Mouse (Mus musculus): ENCODE measurements around the gene Gcnt3. TPM values are rescaled to one million over a fixed set of nuclear protein-coding genes. Genes with fewer than 3 reads are reported as not detected.

The Gcnt3 gene
- polyA plus RNA-seq, 1 experiment from 2014 or later, result not detected

DNA sequence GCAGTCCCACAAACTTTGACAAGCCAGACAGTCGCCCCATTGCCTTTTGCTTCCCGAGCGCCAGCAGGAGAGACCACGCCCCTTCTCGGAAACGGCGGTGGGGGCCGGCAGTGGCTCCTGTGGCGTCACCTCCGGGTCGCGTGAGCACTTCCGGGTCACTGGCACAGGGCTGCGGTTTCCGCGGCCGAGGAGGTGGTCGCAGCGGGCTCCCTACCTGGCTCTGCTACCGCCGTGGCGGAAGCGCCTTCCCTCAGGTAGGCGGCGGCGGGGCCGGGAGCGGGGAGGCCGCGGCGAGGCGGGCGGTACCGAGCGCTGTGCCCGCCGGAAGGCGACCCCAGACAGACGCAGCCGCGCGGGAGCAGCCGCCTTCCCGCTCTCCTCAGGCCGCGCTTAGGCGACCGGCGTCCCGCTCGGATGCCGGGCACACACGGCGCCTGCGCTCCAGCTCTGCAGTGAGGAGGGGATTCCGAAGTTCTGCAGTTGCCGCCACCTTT lies 25.4 kb downstream of the Gcnt3 start, which contains the start of gene Gtf2a2:
TSS of gene Gtf2a2 (plus strand) at position 143 of the 494 bp plus-strand sequence.
- no peaks in the 10 kb centered on the region for H3K9me3 ChIP-seq
- H3K4me3 ChIP-seq, result peak within 1 kb of the TSS; percentile 67
- H3K36me3 ChIP-seq, result peaks cover 31% of the 10 kb centered on the region
- peak within 1 kb of the TSS; percentile 65 for H3K4me2 ChIP-seq
- peak; percentile 98 for ATAC-seq (ENCODE audit: low read depth)
- peak within 1 kb of the TSS; percentile 90 for H3K27ac ChIP-seq (replicated peaks)
- H3K4me1 ChIP-seq (replicated peaks), result peaks cover 21% of the 10 kb centered on the region
- under 1% methylated on average over 56 of the region's 57 CpGs for WGBS
- H3K27me3 ChIP-seq, result no peaks in the 10 kb centered on the region
- H3K9ac ChIP-seq, result peak within 1 kb of the TSS; percentile 83

DNA sequence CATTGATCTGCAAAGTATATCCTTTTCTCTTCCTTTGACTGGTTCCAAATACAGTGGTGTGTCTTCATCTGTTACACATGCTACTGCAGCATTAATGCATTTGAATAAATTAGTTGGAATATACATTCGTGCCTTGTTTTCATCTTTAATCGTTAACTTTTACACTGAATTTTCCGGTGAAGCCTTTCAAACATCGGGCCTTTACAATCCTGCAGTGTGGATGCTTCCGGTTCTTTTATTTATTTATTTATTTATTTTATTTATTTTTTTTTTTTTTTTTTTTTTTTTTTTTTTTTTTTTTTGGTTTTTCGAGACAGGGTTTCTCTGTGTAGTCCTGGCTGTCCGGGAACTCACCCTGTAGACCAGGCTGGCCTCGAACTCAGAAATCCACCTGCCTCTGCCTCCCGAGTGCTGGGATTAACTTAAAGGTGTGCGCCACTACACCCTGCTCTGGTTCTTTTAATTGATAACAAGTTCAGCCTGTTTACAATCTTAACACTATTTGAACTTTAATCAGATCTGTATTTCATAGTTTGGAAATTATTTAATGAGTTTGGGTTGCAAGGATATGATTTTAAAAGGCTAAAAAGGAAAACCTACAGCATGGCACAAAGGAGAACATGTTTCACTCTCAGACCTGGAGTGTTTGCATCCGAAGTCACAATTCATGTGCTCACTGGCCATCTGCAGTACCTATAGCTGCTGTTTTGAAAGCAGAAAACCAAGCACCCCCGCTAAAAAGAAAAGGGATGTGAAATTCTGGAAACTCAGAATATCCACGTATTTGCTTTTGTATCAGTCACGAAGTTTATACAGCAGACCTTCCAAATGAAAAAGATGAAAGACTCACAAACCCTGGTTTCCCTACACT lies 26.1 kb downstream of the Gcnt3 start:
- 67% methylated on average over 14 of the region's 14 CpGs for WGBS
- peaks cover 35% of the 10 kb centered on the region for H3K36me3 ChIP-seq
- peak overlapping the region; percentile 67 for H3K4me3 ChIP-seq
- H3K9ac ChIP-seq, result peak overlapping the region; percentile 83
- H3K4me2 ChIP-seq, result peak overlapping the region; percentile 60
- no peaks in the 10 kb centered on the region for H3K27me3 ChIP-seq
- ATAC-seq (ENCODE audit: low read depth), result peak; percentile 42; the same call in 1 of the 2 replicates
- no peaks in the 10 kb centered on the region for H3K9me3 ChIP-seq
- H3K4me1 ChIP-seq (replicated peaks), result peaks cover 21% of the 10 kb centered on the region
- H3K27ac ChIP-seq (replicated peaks), result peak overlapping the region; percentile 69

DNA sequence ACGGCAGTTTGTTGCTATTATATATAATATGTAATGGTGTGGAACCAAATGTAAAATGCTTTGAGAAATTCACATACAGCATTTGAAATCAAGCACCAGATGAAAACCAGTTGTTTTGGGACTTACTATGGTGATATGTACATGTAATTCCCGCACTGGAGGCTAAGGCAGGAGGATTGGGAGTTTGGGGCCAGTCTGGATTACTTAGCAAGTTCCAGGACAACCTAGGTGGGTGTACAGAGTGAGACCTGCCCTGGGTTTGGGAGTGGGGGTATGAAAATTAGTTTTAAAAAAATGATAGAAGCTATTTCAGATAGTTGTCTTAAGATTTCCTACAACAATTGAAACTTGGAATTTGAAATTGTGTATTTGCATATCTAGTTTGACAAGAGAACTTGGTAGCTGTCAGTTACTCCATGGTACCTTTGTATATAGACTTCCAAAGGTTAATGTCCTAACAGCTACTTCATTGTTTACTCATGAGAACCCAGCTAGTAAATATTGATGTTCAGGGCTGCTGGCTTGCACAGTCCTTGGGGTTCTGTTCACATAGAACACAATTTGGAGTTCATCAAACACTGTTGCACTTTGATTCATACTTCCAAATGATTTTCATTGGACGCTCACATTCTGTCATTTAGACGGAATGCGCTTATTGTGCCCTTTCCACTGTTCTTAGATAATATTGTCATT lies 27.0 kb downstream of the Gcnt3 start:
- Histone ChIP-seq H3K36me3 (peaks cover 41% of the 10 kb centered on the region), H3K27me3 (no peaks in the 10 kb centered on the region), H3K9ac (no peak overlapping the region), H3K4me3 (no peak overlapping the region), H3K4me2 (no peak overlapping the region), H3K4me1 (replicated peaks) (peaks cover 21% of the 10 kb centered on the region), H3K9me3 (no peaks in the 10 kb centered on the region), H3K27ac (replicated peaks) (no peak overlapping the region)
- ATAC-seq (ENCODE audit: low read depth), result no peak
- WGBS, result 97% methylated on average over 5 of the region's 5 CpGs

DNA sequence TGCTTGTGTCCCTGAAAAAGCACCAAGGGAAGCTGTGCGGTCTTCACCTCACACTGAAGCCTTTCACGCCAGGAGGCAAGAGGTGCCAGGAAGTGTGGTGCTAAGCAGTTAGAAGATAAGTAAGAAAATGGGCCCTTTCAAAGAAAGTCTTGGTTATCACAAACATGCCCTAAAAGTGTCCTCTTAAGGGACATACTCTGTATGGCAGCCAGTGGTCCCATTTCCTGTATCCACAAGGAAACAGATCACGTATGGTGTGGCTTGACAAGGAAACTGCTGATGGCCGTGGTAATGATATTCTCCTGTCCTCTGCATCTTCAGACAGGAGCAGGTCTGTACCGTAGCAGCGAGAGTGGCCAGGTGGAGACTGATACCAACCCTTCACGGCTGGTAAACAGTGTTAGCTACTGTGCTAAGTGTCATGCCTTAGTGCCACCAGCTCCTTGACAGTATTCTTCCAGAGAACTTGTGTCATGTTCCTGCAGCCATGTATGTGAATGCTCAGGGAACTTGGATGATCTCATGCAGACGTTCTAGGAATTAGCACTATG lies 28.1 kb downstream of the Gcnt3 start:
- Histone ChIP-seq H3K4me3 (no peak overlapping the region), H3K27me3 (no peaks in the 10 kb centered on the region), H3K27ac (replicated peaks) (no peak overlapping the region), H3K9ac (no peak overlapping the region), H3K4me2 (no peak overlapping the region), H3K4me1 (replicated peaks) (peaks cover 21% of the 10 kb centered on the region), H3K9me3 (no peaks in the 10 kb centered on the region), H3K36me3 (peaks cover 50% of the 10 kb centered on the region)
- 91% methylated on average over 8 of the region's 8 CpGs for WGBS
- ATAC-seq (ENCODE audit: low read depth), result no peak

DNA sequence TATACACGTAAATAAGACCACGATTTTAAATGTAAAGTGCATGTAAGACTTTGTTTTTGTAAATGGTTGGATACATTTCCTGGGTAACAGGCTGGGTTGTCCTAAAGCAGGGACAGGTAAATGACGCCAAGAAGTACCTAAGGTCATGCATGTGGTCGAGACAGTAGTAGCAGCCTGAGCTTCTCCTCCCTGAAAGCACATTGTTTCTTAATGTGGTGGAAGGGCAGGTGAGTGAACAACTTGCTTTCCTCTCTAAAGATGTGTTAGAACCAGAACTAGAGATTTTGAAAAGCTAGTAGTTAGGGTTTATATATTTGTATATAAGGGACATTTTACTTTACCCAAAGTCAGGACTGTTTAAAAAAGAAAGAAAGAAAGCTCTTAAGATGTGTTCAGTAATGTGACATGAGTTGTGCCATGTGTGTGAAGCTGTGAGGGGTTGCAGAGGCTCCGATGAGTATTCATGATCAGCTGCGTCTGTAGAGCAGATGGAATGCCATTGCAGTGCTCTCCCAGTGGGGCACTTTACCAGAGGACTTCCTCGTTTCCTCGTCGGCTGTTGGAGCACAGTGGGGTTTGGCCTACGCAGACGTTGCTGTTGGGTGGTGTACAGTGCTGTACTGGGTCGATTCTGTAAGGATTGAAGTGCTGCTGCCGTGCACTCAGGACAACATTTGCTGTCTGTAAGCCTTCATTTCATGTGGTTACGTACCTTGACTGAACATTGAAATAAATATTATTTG lies 30.2 kb downstream of the Gcnt3 start:
- H3K27me3 ChIP-seq, result no peaks in the 10 kb centered on the region
- peaks cover 67% of the 10 kb centered on the region for H3K36me3 ChIP-seq
- no peak for ATAC-seq (ENCODE audit: low read depth)
- H3K9me3 ChIP-seq, result no peaks in the 10 kb centered on the region
- H3K4me1 ChIP-seq (replicated peaks), result peaks cover 4% of the 10 kb centered on the region; the same call in 1 of the 2 replicates
- H3K4me2 ChIP-seq, result no peak overlapping the region
- no peak overlapping the region for H3K4me3 ChIP-seq
- no peak overlapping the region for H3K9ac ChIP-seq
- 73% methylated on average over 14 of the region's 14 CpGs for WGBS
- no peak overlapping the region for H3K27ac ChIP-seq (replicated peaks)

DNA sequence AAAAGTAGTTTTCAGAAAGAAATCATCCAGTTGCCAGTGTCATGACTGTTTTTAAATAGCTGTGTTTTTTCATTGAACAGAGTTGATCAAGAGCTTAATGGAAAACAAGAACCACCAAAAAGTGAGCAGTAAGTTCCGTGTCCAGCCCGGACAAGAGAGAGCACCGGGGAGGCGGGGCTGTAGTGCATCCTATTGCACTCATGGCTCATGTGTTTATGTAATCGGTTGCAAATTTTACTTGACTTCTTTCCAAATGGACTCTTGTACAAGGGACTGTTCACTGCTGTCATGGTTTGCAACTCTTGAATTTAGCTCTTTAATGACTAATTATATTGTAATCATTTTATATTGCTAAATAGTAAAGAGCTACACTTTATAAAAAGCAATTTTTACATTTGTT lies 30.9 kb downstream of the Gcnt3 start:
- Histone ChIP-seq H3K4me3 (no peak overlapping the region), H3K27me3 (no peaks in the 10 kb centered on the region), H3K9ac (no peak overlapping the region), H3K4me2 (no peak overlapping the region), H3K4me1 (replicated peaks) (peaks cover 3% of the 10 kb centered on the region; the same call in 1 of the 2 replicates), H3K36me3 (peaks cover 74% of the 10 kb centered on the region), H3K27ac (replicated peaks) (no peak overlapping the region), H3K9me3 (no peaks in the 10 kb centered on the region)
- WGBS, result 92% methylated on average over 5 of the region's 5 CpGs
- no peak for ATAC-seq (ENCODE audit: low read depth)

DNA sequence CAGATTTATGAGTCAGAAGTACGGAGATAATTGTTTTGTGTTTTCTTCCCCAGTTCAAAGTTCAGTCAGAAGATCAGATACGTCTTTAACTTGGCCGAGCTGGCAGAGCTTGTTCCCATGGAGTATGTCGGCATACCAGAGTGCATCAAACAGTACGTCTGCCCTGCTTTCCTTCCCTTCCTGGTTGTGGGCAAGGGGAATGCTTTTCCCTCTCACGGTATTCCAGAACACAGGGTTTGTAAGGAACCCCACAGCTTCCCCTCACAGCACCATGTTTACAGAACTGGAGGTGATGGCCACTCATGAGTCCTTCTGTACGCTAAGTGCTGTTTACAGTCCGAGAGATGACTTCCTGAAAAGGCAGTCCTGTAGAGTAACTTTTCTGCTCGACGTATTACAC lies 34.4 kb downstream of the Gcnt3 start:
- no peaks in the 10 kb centered on the region for H3K4me1 ChIP-seq (replicated peaks)
- H3K4me2 ChIP-seq, result no peak overlapping the region
- WGBS, result 88% methylated on average over 10 of the region's 10 CpGs
- H3K27me3 ChIP-seq, result no peaks in the 10 kb centered on the region
- no peak for ATAC-seq (ENCODE audit: low read depth)
- no peak overlapping the region for H3K4me3 ChIP-seq
- no peaks in the 10 kb centered on the region for H3K9me3 ChIP-seq
- no peak overlapping the region for H3K27ac ChIP-seq (replicated peaks)
- H3K36me3 ChIP-seq, result peaks cover 85% of the 10 kb centered on the region
- no peak overlapping the region for H3K9ac ChIP-seq

DNA sequence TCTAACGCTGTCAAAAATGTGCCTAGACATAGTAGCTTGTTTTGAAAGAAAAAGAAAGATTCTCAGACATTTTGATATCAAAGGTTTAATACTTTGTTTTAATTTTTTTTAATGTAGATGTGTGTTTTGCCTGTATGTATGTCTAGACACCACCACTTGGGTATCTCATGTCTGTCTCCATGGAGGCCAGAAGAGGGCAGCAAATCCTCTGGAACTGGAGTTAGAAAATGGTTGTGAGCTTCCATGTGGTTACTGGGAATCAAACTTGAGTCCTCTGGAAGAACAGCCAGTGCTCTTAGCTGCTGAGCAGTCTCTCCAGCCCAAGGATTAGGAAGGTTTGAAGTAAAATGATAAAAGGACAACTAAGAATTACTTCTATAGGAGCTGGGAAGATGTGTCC lies 38.6 kb downstream of the Gcnt3 start:
- WGBS, result 75% methylated on average over 1 of the region's 1 CpGs

DNA sequence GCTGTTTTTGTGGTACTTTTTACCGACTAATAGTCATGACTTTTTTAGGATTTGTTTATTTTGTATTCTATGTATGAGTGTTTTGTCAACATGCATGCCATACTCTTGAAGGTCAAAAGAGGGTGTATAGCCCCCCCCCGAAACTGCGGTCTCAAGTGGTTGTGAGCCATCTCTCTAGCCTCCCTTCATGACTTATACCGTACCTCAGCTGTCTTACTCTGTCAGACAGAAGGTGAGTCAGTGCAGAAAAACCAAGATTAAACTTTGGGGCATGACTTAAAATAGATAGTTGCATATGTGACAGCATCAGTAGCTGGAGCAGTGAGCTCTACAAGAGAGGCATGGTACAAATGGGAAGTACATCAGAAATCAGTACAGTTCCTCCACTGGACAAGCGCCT lies 43.3 kb downstream of the Gcnt3 start:
- H3K9ac ChIP-seq, result no peak overlapping the region
- H3K36me3 ChIP-seq, result peaks cover 49% of the 10 kb centered on the region
- H3K9me3 ChIP-seq, result no peaks in the 10 kb centered on the region
- no peak overlapping the region for H3K27ac ChIP-seq (replicated peaks)
- no peak for ATAC-seq (ENCODE audit: low read depth)
- 96% methylated on average over 5 of the region's 5 CpGs for WGBS
- H3K4me3 ChIP-seq, result no peak overlapping the region
- H3K4me2 ChIP-seq, result no peak overlapping the region
- H3K27me3 ChIP-seq, result no peaks in the 10 kb centered on the region
- peaks cover 30% of the 10 kb centered on the region for H3K4me1 ChIP-seq (replicated peaks)

More for the DNA sequence above, 38.6 kb downstream of the Gcnt3 start:
- H3K9me3 ChIP-seq, result no peaks in the 10 kb centered on the region
- H3K36me3 ChIP-seq, result peaks cover 84% of the 10 kb centered on the region
- H3K27me3 ChIP-seq, result no peaks in the 10 kb centered on the region
- H3K27ac ChIP-seq (replicated peaks), result no peak overlapping the region
- H3K4me2 ChIP-seq, result no peak overlapping the region
- ATAC-seq (ENCODE audit: low read depth), result no peak
- H3K4me3 ChIP-seq, result no peak overlapping the region
- H3K9ac ChIP-seq, result no peak overlapping the region
- no peaks in the 10 kb centered on the region for H3K4me1 ChIP-seq (replicated peaks)

DNA sequence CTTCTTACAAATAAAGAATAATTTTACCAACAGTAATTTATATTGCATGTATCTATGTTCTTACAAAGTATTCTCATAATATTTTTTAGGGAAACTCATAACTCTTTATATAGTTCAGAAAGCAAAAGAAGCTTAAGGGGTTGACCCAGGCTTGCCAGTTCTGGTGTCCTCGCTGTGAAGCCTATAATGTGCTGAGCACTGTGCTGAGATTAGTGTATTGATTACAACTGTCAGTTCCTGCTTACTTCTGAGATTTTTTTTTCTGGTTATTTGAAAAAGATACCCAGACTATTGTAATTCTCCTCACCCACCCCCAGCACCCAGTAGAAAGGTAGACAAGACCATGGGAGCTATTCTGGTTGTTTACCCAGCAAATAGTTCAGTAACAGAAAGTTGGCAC lies 44.4 kb downstream of the Gcnt3 start:
- no peaks in the 10 kb centered on the region for H3K27me3 ChIP-seq
- H3K4me2 ChIP-seq, result no peak overlapping the region
- no peak overlapping the region for H3K27ac ChIP-seq (replicated peaks)
- no peak overlapping the region for H3K4me3 ChIP-seq
- H3K9me3 ChIP-seq, result no peaks in the 10 kb centered on the region
- peaks cover 38% of the 10 kb centered on the region for H3K36me3 ChIP-seq
- H3K4me1 ChIP-seq (replicated peaks), result peaks cover 34% of the 10 kb centered on the region
- no peak for ATAC-seq (ENCODE audit: low read depth)
- no peak overlapping the region for H3K9ac ChIP-seq
- WGBS, result 83% methylated on average over 1 of the region's 1 CpGs

DNA sequence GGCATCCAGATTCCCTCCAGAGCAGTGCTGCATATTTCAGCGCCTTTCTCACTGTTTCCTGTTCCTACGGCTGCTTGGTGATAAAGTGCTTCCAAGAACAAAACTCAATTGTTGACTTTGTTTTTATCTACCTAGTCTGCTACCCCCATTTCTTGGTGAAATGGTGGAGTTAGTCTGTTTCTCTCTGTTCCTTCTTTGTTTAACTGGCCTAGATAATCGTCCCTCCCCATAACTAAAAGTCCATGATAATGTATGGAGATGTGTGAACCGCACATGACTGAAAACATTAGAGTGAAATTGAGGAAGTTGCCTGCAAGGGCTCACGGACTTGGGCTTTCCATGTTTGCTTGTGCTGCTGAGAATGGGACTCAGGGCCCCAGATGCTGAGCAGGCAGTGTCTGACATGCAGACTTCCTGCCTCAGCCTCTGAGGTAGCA lies 45.0 kb downstream of the Gcnt3 start:
- H3K4me3 ChIP-seq, result no peak overlapping the region
- H3K9me3 ChIP-seq, result no peaks in the 10 kb centered on the region
- no peak overlapping the region for H3K4me2 ChIP-seq
- peaks cover 34% of the 10 kb centered on the region for H3K4me1 ChIP-seq (replicated peaks)
- H3K36me3 ChIP-seq, result peaks cover 32% of the 10 kb centered on the region
- no peak for ATAC-seq (ENCODE audit: low read depth)
- no peak overlapping the region for H3K9ac ChIP-seq
- WGBS, result 74% methylated on average over 5 of the region's 5 CpGs
- no peak overlapping the region for H3K27ac ChIP-seq (replicated peaks)
- H3K27me3 ChIP-seq, result no peaks in the 10 kb centered on the region

All from neural tube, embryonic 13.5 days (tissue).